Mouse (Mus musculus): ENCODE data around the gene Cldn14.

- TF ChIP-seq CTCF (IDR thresholded peaks at IDR 0.05; ENCODE audit: control insufficient read depth, insufficient read depth, insufficient read length): no peak
- no peak for TF ChIP-seq MYOG (IDR thresholded peaks at IDR 0.05; ENCODE audit: control insufficient read depth, extremely low read depth, insufficient read length)
Measured at GRCm38 (mm10) chr16:93883423-93884085, 125.1 kb downstream of the Cldn14 start, which contains the start of gene Chaf1b.

Measured in C2C12 (cell line).